Mouse (Mus musculus): ENCODE data around the gene Pde1a.

Pde1a gene

DNA sequence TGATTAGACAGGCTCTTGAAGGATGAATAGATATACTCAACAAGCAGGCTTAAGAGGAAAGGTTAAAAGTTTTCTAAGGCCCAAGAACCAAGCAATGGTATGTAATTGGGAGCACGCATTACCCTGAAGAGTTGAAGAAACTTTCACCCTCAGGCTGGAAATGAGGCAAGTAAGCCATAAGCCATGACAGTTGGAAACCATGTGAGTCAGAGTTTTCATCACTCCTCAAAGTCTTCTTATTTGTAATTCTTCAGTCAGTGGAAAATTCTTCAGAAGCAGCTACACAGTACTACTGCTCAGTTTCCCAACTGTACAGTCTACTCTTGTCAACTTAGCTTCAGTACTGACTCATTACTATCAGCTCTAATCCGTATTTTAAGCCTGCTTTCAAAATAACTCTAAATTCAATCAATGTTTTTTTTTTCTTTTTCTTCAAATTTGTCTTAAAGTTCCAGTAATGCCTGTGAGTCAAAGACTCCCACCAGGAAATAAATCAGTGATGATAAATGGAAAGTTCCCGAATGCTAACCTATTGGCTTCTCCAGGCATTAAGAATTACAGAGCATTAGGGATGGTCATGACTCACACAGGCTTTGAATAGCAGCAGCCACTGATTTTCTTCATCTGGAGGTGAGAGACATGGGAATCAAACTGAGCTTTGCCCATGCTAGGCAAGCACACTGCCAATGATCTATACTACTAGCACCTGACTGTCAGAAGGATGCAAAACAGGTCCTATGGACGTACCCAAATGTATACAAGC is 82.3 kb downstream of the Pde1a start:
- no peak for DNase-seq (ENCODE audit: extremely low read depth, low read depth)

DNA sequence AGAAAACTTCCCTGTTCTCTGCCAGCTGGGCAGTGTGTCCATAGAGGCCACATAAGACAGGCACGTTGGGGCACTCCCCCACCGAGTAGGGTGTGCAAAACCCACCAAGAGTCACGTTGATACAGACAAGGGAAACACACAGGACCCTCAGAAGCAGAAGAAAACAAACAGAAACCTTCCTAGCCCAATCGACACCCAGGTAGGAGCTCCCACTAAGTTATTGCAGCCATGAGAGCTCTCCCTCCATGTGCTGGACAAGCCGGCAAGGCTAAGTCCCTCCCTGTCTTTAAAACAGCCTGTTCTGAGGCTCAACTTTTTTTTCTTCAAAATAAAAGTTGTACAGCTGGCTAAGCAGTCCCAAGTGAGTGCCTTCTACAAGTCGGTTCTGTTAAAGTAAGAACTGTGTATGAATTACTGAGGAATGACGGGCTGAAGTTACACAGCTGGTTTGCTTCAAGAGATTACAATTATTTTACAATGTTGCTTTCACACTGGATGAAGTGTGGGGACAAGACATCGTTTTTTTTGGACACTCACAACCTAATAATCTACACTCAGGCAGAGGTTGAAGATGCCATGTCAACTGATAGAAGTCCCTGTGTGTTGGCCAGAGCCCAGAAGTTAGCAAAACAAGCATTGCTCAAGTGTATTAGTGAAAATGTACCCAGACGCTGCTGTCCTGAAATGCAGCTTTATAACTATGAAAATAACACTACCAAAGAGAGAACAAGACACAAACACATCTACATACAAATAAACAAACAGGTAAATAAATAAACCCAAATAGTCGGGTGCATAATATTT is 90.4 kb downstream of the Pde1a start:
- no peak for DNase-seq (ENCODE audit: extremely low read depth, low read depth)

DNA sequence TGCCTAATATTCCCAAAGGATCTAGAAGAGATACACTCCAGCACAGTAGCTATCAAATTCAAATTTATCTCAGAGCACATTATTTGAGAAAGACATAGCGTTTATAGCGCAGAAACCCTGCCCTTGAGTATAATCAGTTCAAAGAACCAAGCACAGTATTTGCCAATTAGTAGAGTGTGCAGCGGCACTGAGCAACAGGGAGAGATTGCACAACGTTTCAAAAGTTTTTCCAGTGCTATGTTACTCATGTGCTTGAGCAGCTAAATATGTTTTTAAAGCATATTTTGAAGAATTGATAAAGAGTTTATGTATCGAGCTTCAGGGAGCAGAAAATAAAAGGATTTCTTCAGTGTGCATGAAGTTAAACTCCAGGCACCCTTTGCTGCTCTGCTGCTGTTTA is 91.3 kb downstream of the Pde1a start:
- no peak for DNase-seq (ENCODE audit: extremely low read depth, low read depth)

DNA sequence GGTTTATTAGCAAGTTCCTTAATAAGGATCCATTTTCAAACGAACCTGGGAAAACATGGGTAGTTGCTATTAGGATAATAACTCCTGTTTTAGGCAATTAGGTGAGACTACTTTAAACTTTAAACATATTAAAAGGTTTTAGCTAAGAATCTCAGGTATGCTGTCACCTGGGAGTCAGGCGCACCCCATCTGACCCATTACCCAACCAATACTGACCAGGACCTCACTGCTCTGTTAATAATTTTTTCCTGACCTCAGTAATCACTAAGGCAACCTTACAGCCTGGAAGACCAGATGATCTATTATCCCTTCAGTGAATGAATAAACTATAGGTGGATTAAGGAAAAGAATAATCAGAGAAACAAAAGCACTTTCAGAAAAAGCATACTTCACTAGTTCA is 100.2 kb downstream of the Pde1a start:
- no peak for DNase-seq (ENCODE audit: extremely low read depth, low read depth)

DNA sequence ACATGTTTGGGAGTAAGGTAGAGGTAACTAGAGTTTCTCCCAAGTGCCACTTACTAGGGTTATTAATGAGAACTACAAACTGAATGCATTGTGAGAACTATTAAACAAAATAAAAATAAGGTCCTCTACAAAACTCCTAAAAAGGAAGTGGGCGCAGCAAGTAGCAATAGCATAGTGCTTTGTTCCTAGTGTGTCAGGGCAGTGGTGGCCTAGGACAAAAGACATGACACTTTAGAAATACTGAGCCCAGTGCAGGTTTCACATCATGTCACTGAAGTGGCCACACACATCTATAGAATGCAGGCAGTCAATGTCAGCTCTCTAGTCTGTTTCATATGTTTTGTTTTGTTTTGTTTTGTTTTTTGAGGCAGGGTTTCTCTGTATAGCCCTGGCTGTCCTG is 103.2 kb downstream of the Pde1a start:
- DNase-seq (ENCODE audit: extremely low read depth, low read depth): no peak

DNA sequence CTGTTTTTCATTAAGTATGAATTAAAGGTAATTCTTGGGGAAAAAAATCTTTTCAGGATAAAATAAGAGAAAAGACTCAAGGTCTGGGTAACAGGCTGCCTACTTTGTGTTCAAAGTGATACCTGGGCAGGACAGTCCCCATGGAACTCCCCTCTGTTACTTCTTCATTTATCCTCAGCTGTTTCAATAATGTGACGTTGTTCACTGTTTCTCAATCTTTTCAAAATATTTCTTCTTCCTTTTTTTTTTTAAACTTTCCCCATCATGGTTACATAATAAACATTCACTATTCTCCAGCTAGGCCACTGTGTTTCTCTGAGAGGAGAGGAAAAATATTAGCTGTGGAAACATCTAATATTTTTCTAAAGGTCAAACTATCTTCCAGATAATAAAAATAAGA is 103.7 kb downstream of the Pde1a start:
- no peak for DNase-seq (ENCODE audit: extremely low read depth, low read depth)

DNA sequence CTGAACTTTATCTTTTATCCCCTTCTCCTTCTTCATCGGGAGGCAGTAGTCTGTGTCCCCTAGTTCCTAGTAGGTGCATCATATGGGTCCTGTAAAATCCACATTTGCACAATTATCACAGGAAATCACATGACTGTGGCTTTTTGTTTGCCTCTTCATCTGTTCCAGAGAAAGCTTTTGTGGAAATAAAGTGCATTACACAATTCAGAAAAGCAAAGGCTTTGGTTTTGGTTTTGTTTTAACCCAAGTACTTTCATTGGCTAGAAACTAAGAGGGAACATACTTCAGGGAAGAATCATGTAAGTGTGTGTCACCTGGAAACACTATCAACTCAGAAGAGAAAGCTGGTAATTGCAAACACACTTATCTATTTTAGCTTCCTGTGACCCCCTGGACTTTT is 104.2 kb downstream of the Pde1a start:
- no peak for DNase-seq (ENCODE audit: extremely low read depth, low read depth)

DNA sequence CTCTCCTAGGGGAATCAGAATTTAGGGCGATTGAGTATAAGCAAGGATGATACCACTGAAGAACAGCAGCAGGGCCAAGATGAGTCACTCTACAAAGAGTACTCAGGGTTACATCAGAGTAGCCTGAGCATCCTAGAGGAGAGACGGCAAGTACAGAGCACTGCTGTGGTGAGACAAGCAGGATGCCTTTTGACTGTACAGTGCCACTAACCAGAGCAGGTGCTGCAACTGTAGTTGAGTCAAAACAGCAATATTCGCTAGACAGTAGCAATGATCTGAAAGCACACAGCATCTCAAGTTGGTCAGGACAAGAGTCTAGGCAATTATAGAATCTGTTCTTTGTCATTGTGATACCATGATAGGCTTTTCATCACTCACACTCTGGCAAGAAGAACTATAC is 115.1 kb downstream of the Pde1a start:
- DNase-seq (ENCODE audit: extremely low read depth, low read depth): no peak

DNA sequence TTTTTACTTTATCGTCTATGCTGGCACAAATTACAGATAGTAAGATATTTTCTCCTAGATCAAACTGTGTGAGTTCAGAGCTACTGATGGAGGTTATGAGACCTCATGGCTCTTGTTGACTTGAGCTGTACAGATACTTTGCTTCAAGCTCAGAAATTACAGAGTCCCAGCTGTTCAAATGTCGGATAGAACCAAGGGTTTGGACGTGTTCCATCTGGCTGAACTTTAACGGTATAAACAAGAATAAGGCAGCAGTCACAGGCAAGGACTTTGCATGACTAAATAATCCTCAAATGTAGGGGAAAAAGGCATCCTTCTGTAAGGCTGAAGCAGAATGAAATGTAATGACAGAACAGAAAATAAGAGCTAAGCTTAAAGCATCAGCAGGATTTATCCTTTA is 116.2 kb downstream of the Pde1a start:
- no peak for DNase-seq (ENCODE audit: extremely low read depth, low read depth)

DNA sequence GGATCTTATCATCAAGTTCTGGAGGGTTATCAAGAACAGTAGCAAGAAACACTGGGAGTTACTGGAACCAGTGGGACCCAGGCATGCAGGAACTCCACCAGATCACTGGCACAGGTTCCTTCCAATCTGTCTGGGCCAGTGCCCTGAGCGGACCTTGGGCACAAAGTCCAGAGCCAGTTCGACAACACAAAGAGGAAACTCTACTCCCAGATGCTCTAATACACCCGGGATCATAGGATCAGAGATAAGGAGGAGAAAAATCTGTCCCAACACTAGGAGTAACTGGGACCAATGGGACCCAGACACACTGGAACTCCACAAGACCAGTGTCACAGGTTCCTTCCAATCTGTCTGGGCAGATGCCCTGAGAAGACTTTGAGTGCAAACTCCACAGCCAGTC is 130.1 kb downstream of the Pde1a start:
- no peak for DNase-seq (ENCODE audit: extremely low read depth, low read depth)

DNA sequence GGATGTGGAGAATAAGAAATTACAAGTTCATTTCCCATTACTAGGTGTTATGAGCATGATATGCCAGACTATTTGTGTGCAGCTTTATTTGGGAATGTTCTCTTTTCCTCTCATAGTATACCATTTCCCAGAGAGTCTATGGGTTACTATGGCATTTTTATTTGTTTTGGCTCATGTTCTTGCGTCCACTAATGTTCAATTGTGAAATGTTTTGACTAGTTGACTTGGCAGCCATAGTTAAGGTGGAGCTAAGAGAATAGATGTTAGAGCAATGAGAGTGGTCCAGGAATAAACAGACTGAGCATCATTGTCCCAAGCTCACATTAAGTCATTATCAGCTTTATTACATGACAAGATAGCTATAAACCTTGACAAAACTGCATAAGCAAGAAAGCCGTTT is 130.8 kb downstream of the Pde1a start:
- DNase-seq (ENCODE audit: extremely low read depth, low read depth): no peak

DNA sequence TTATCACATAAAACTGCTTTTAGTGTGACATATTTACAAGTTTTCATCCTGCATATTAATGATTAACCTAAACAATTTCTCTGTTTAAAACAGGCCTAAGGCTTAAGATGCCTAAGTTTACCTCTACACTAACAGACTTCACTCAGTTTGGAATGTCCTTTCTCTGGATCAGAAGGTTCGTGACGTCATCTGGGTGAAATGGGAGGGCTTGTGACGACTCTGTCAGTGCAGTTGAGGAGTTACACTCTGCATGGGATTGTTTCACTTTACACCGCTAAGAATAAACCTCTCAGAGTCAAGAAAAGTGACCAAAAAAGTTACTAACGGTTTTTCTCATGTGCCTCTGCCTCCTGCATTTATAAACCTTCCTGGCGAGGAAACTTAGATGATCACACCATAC is 137.6 kb downstream of the Pde1a start:
- no peak for DNase-seq (ENCODE audit: extremely low read depth, low read depth)

DNA sequence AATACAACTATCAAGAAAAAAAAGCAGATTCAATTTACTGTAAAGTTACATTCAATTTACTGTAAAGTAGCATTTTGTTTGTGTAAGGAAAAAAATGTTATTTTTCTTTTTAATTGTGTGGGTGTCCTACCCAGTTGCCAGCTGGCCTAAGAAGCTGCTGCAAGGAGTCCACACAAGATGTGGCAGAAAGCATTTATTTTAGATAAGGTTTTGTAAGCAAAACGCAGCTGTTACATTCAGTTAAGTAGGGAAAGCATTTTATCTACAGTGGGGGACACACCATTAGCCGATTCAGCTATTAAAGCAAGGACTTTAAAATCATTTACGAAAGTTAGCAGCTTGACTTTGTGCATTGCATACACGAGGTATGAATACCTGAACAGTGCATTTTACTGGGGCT is 145.5 kb downstream of the Pde1a start:
- DNase-seq (ENCODE audit: extremely low read depth, low read depth): no peak

DNA sequence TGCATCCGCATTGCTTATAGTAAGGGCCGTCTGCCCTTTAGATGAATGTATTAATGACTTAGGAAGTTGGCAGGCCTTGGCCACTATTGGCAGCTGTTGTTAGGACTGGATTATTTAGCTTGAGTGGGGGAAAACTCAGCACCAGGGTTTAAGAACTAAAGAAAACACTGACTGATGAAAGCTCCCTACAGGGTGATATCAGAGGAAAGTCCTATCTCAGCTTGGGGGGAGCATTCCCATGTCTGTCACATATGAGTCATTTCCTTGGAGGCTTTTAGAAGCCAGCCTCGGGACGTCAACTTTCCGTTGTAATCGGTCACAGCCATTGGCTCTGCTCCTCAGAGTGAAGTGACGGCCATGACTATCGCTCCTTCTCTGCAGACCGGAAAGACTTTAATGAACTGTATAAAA is 146.0 kb downstream of the Pde1a start:
- no peak for DNase-seq (ENCODE audit: extremely low read depth, low read depth)

DNA sequence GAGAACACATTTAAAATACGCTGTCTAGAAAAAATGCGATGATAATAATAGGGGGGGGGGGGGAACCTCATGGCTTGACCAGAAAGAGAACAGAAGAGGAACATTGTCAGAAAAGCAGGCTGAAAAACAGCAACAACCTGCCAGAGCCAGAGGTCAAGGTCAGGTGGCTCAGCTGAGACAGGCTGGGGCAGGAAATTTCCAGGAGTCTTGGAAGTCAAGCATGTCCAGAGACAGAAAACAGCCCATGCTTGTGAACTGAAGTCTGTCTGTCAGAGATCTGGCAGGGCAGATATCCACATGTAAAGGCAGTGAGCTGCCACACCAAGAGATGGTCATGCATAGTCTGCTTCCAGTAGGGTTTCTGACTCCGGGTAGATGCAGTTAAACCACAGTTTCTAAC is 147.5 kb downstream of the Pde1a start:
- DNase-seq (ENCODE audit: extremely low read depth, low read depth): no peak

DNA sequence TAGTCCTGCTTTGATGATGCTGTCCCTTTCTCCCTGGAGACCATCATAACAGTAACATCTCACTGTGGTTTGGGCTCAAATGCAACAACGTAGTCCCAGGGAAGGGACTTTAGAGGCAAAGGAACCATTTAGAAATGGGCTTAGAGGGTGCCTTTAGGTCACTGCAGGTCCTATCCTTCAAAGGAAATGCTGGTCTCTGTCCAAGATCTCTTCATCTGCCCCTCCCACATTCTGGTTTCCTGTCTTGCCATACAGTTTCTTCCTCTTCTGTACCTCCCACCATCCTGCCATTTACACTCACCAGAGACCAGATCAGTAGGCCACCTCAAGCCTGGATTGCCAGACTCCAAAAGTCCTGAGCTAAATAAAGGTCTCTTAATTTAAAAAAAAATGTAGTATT is 150.3 kb downstream of the Pde1a start:
- DNase-seq (ENCODE audit: extremely low read depth, low read depth): no peak

DNA sequence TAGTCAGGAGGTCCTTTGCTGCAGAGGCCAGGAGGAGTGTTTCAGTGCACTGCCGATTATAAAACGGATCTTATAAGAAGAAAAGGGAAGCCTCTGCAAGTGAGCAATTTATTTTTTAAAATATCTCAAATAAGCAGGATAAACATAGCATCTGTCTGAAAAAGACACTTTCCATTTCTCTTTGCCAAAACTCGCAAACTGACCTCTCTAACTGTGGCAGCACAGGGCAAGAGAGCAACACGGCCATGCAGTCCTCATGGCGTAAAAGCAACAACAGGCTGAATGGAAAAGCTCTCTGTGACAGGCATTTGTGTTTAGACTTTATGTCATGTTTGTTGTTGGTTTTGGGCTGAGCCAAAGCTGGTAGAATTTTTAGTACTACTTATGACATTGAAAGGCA is 152.0 kb downstream of the Pde1a start:
- no peak for DNase-seq (ENCODE audit: extremely low read depth, low read depth)

DNA sequence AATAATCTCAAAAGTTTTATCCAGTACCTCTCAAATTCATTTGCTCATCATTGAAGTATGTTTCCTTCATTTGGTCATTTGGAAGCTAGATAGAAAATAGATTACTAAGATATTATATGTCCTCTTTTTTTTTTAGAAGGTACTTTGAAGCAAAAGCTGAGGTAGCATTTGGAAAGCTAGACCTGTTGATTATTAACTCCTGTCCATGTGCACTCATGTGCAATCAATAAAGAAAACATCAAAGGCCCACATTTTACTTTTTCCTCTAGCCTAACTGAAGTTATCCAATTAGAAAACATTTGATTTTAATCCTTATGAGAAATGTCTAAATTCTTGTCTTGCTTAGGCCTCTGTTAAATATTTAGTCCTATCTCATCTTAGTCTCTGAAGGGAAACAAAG is 153.3 kb downstream of the Pde1a start:
- no peak for DNase-seq (ENCODE audit: extremely low read depth, low read depth)

DNA sequence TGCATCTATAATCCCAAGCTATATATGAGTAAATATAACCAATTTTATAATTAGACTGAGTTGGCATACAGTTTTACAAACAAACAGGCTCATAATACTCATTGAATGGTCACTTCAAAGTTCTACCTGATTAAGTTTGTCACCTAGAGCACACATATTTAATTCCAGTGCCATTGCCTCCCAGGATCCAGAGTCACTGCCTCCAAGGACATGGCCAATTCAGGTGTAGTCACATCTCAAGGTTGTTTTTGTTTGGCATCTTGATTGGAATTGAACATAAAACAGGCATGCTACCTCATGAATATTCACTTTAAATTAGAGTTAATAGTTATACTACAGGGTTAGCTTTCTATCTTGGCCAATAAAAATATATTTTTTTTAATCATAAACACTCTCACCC is 157.0 kb downstream of the Pde1a start:
- no peak for DNase-seq (ENCODE audit: extremely low read depth, low read depth)

DNA sequence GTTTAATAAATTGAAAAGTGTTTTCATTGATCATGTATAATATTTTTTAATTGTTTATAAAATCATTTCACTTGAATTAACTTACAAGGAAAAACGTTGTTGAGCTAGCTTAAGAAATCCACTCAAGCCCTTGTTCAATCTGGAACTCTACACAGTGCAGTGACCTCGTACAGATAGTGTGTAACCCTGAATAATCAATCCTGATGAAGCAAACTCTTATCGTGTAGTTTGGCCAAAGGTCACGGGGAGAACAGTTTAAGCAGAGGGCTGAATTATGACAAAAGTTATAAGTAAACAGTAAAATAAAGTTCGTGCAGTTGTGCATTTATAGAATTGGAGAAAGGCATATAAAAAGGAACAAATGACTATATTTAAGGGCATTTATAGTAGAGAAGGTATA is 159.7 kb downstream of the Pde1a start:
- no peak for DNase-seq (ENCODE audit: extremely low read depth, low read depth)

DNA sequence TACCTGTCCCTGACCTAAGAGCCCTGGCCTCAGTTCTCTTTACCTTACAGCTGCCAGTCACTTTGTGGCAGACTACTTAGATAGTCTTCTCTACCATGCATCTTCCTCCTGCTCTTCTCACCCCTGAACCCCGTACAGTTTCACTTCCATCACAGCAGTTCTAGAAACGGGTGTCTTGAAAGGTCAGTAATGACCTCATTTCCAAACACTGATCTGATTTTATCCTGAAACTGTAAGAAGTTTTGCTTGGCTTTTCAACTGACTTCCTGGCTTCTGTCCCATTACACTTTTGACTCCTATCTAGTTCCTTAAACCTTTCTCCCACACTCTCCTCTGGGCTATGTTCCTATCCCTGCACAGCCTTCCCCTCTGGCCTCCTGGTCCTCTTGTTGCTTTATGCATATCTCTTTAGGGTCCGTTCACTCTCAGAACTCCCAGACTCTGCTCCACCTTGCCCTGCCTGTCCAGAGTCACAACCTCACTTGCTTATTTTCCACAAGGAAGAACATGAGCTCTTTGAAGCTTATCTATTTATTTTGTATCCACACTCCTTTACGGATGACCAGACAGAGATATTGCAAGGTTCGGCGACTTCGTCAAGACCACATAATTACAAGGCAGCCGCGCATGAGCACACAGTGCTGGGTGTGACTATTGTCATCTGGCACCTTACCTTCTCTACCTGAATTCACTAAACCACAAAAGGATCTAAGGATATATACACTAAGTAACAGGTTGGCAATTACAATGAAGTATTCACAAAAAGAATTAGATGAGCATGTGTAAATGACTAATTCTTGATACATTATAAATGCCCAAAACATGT is 162.4 kb downstream of the Pde1a start:
- no peak for DNase-seq (ENCODE audit: extremely low read depth, low read depth)

DNA sequence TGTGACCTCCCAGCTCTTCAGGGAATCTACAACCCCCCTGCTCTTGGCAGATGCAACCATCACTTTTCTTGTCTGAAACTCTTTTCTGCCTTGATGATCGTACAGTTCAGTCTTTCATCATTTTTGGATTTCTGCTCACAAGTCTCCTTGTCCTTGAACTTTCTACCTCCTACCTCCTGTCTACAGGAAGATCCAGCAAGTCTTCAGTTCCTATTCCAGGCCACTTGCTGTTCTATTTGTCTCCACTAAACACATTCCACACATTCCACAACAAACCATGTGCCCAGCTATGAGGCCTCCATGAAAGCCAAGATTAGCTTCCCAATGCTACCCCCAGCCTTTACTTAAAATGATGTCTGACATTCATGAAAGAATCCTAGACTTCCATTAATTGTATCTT is 163.2 kb downstream of the Pde1a start:
- DNase-seq (ENCODE audit: extremely low read depth, low read depth): no peak

All from MEL-GATA-1-ER (cell line).